Mouse (Mus musculus): ENCODE data around the gene Hecw2. TPM values are rescaled to one million over a fixed set of nuclear protein-coding genes. Genes with fewer than 3 reads are reported as not detected.

The Hecw2 gene
- total and polyA plus RNA-seq, 2 experiments from 2014 or later, result 4.6 to 15.4 TPM

DNA sequence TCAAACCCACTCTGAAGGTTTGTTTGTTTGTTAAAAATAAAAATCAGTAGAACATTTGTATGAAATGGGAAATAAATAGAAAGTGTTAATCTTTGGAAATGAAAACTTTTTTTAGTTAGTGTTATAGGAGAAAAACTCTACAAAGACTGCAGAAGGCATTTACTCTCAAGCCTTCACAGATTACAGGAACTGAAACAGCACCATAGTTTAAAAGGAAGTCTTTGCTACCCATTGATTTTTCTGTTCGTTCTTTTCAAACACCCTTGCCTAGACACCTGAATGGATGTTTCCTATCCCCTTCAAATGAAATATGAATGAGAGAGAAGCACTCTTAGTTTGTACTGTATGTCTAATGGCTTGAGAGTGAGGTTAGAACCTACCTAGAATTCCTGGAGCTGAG lies 126.7 kb downstream of the Hecw2 start:
- Histone ChIP-seq H3K27me3 (ENCODE audit: insufficient read depth, low read length) (no peaks in the 10 kb centered on the region), H3K4me3 (ENCODE audit: low read depth, low read length) (no peak overlapping the region), H3K4me1 (ENCODE audit: insufficient read depth) (peaks cover 6% of the 10 kb centered on the region; the same call in 1 of the 2 replicates), H3K9me3 (ENCODE audit: low read length) (no peaks in the 10 kb centered on the region), H3K9ac (no peak overlapping the region), H3K4me2 (ENCODE audit: low read depth) (no peak overlapping the region), H3K36me3 (ENCODE audit: insufficient read depth) (no peaks in the 10 kb centered on the region), H3K27ac (ENCODE audit: low read depth, low read length) (no peak overlapping the region)
- DNase-seq, result no peak
- 62% methylated on average over 1 of the region's 1 CpGs for WGBS
- no peak for ATAC-seq
- no peak for TF ChIP-seq CTCF (IDR thresholded peaks at IDR 0.05; ENCODE audit: low read depth)

DNA sequence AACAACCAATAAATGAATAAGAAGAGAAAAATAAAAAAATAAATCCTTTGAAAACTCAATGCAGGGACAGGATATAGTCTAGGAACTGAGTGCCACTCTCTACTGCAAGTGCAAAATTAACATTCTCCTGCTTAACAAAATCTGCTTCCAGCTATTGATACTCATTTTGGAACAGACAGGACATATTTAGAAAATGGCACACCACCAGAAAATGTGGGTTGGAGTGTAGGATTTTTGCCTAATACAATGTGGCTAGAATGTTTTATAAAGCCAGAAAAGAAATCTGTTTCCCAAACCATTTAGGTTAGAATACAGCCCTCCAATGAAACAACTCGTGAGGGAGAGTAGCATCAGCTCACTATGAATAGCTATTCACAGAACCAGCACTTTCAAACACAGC lies 129.5 kb downstream of the Hecw2 start:
- no peaks in the 10 kb centered on the region for H3K9me3 ChIP-seq (ENCODE audit: low read length)
- H3K9ac ChIP-seq, result no peak overlapping the region
- H3K27ac ChIP-seq (ENCODE audit: low read depth, low read length), result no peak overlapping the region
- H3K27me3 ChIP-seq (ENCODE audit: insufficient read depth, low read length), result no peaks in the 10 kb centered on the region
- H3K4me1 ChIP-seq (ENCODE audit: insufficient read depth), result peaks cover 6% of the 10 kb centered on the region; the same call in 1 of the 2 replicates
- TF ChIP-seq CTCF (IDR thresholded peaks at IDR 0.05; ENCODE audit: low read depth), result no peak
- no peaks in the 10 kb centered on the region for H3K36me3 ChIP-seq (ENCODE audit: insufficient read depth)
- no peak overlapping the region for H3K4me3 ChIP-seq (ENCODE audit: low read depth, low read length)
- 14% methylated on average over 1 of the region's 1 CpGs for WGBS
- DNase-seq, result peak; percentile 41
- no peak overlapping the region for H3K4me2 ChIP-seq (ENCODE audit: low read depth)
- peak; percentile 36; the same call in 1 of the 2 replicates for ATAC-seq

DNA sequence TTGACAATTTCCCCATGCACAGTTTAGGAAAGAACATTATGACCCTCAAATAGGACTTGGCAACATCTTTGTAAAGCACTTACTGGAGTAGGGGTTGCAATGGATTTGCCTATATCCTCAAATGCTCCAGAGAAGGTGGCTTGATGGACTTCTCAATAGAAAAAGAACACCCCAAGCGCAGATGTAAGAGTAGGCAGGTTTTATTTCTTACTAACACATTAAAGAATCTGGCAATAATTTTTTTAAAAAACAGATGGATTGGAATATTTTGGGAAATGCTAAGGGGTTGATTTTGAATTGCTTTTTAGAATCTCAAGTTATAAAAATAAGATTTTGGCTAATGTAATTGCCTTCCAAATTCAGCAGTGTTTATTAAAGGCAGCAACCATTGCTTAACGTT lies 133.9 kb downstream of the Hecw2 start:
- 68% methylated on average over 2 of the region's 2 CpGs for WGBS
- Histone ChIP-seq H3K36me3 (ENCODE audit: insufficient read depth) (no peaks in the 10 kb centered on the region), H3K9ac (no peak overlapping the region), H3K4me2 (ENCODE audit: low read depth) (no peak overlapping the region), H3K4me3 (ENCODE audit: low read depth, low read length) (no peak overlapping the region), H3K27ac (ENCODE audit: low read depth, low read length) (no peak overlapping the region), H3K4me1 (ENCODE audit: insufficient read depth) (peaks cover 6% of the 10 kb centered on the region; the same call in 1 of the 2 replicates), H3K9me3 (ENCODE audit: low read length) (no peaks in the 10 kb centered on the region), H3K27me3 (ENCODE audit: insufficient read depth, low read length) (no peaks in the 10 kb centered on the region)
- TF ChIP-seq CTCF (IDR thresholded peaks at IDR 0.05; ENCODE audit: low read depth), result no peak
- no peak for DNase-seq
- no peak for ATAC-seq

DNA sequence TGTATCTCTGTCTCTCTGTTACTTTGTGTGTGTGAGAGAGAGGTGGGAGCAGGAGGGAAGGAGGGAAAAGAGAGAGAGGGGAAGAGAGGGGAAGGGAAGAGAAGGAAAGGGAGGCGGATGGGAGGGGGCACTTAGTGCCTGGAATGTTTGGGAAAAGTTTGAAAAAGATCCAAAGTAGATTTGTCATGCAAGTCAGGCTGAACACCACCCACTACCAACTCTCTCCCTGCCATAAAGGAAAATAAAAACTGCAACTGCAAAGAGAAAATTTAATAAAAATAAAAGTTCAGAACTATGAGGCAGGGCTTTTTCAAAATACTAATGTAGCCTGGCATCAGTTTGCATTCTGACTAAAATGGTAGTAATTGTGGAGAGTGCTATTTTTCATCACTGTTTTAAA lies 135.2 kb downstream of the Hecw2 start:
- DNase-seq (no peak), ATAC-seq (no peak)
- H3K9ac ChIP-seq, result no peak overlapping the region
- H3K4me3 ChIP-seq (ENCODE audit: low read depth, low read length), result no peak overlapping the region
- H3K4me2 ChIP-seq (ENCODE audit: low read depth), result no peak overlapping the region
- no peaks in the 10 kb centered on the region for H3K36me3 ChIP-seq (ENCODE audit: insufficient read depth)
- H3K9me3 ChIP-seq (ENCODE audit: low read length), result no peaks in the 10 kb centered on the region
- no peaks in the 10 kb centered on the region for H3K4me1 ChIP-seq (ENCODE audit: insufficient read depth)
- H3K27me3 ChIP-seq (ENCODE audit: insufficient read depth, low read length), result no peaks in the 10 kb centered on the region
- no peak overlapping the region for H3K27ac ChIP-seq (ENCODE audit: low read depth, low read length)
- no peak for TF ChIP-seq CTCF (IDR thresholded peaks at IDR 0.05; ENCODE audit: low read depth)
- WGBS, result 83% methylated on average over 1 of the region's 1 CpGs

DNA sequence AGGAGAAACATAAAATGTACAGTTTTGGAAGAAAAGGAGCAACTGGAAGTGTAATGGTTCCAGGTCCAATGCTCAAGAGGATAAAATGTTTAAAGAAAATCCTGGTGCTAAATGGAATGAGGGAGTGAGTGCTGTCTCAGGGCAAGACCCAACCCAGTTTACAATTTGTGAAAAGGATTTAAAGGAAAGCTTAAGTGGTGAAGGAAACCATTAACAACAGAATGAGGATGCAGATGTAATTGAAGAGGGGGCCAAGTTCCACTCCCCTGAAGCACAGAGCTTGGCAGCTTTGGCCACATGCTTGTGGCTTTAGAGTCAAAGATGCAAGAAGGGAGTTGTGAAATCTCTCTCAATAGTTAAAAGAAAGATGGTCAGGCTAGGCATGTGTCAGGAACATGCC lies 142.2 kb downstream of the Hecw2 start:
- no peak overlapping the region for H3K4me3 ChIP-seq (ENCODE audit: low read depth, low read length)
- H3K9ac ChIP-seq, result no peak overlapping the region
- ATAC-seq, result no peak
- no peak overlapping the region for H3K4me2 ChIP-seq (ENCODE audit: low read depth)
- no peak for DNase-seq
- H3K27ac ChIP-seq (ENCODE audit: low read depth, low read length), result no peak overlapping the region
- H3K4me1 ChIP-seq (ENCODE audit: insufficient read depth), result no peaks in the 10 kb centered on the region
- no peaks in the 10 kb centered on the region for H3K9me3 ChIP-seq (ENCODE audit: low read length)
- H3K27me3 ChIP-seq (ENCODE audit: insufficient read depth, low read length), result no peaks in the 10 kb centered on the region
- no peak for TF ChIP-seq CTCF (IDR thresholded peaks at IDR 0.05; ENCODE audit: low read depth)
- no peaks in the 10 kb centered on the region for H3K36me3 ChIP-seq (ENCODE audit: insufficient read depth)

DNA sequence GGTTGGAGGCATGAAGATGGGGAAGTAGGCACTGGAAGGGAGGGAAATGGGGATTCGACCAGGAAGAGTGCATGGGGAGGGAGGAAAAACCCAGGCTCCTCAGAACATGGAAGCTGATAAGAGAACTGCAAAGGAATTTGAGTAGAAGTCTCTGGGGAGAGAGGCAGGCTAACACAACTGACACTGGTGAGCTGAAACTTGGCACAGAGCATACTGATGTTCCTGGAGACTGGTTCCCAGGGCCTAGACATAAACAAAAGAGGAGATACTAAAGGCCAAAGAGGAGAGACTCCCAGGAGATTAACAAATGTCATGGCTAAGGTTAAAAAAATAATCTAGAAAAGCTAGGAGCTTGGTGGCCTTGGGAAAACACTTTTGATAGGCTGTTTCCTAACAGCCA lies 148.0 kb downstream of the Hecw2 start:
- DNase-seq (no peak), ATAC-seq (no peak)
- H3K4me3 ChIP-seq (ENCODE audit: low read depth, low read length), result no peak overlapping the region
- WGBS, result 80% methylated on average over 1 of the region's 1 CpGs
- no peaks in the 10 kb centered on the region for H3K4me1 ChIP-seq (ENCODE audit: insufficient read depth)
- no peaks in the 10 kb centered on the region for H3K27me3 ChIP-seq (ENCODE audit: insufficient read depth, low read length)
- H3K27ac ChIP-seq (ENCODE audit: low read depth, low read length), result no peak overlapping the region
- no peak for TF ChIP-seq CTCF (IDR thresholded peaks at IDR 0.05; ENCODE audit: low read depth)
- H3K4me2 ChIP-seq (ENCODE audit: low read depth), result no peak overlapping the region
- H3K36me3 ChIP-seq (ENCODE audit: insufficient read depth), result no peaks in the 10 kb centered on the region
- H3K9me3 ChIP-seq (ENCODE audit: low read length), result no peaks in the 10 kb centered on the region
- H3K9ac ChIP-seq, result no peak overlapping the region

DNA sequence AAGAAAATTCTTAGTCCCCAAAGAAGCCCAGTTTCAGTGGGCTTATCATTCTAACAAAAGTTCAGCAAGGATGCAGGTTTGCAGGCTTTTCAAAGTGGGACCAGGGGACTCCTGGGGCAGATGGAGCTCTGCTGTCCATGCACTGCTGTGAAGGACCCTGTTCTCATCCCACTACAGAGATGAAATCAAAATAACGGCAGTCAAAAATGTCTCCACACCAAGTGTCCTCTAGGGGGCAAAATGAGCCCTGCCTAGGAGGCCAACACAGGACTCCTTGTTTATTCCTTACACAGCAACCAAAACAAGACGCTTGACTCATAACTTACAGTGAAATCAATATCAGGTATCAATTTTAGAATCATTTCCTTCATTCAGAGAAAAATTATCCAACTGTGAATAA lies 155.9 kb downstream of the Hecw2 start:
- Histone ChIP-seq H3K4me1 (ENCODE audit: insufficient read depth) (no peaks in the 10 kb centered on the region), H3K9ac (no peak overlapping the region), H3K4me2 (ENCODE audit: low read depth) (no peak overlapping the region), H3K9me3 (ENCODE audit: low read length) (no peaks in the 10 kb centered on the region), H3K27me3 (ENCODE audit: insufficient read depth, low read length) (no peaks in the 10 kb centered on the region), H3K36me3 (ENCODE audit: insufficient read depth) (no peaks in the 10 kb centered on the region), H3K4me3 (ENCODE audit: low read depth, low read length) (no peak overlapping the region), H3K27ac (ENCODE audit: low read depth, low read length) (no peak overlapping the region)
- peak; percentile 60 for TF ChIP-seq CTCF (IDR thresholded peaks at IDR 0.05; ENCODE audit: low read depth)
- WGBS, result 46% methylated on average over 2 of the region's 2 CpGs
- DNase-seq, result peak; percentile 25
- ATAC-seq, result peak; percentile 66; the same call in 1 of the 2 replicates

DNA sequence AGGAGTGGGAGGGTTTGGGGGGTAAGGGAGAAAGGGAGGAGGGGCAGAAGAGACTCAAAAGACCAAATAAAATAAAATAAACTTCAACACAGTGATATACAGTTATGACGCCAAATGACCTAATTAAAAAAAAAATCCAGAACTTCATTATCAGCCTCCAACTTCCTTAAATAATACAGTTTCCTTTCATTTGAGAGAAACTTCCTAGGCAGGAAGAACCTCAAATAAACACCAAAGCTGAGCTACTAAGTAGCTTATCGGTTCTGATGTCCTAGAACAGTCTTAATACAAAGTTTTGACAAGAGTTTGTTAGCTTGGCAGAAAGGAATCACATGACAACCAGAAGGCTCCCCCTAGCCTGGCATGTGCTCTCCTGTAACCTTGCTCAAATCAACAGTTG lies 177.3 kb downstream of the Hecw2 start:
- 79% methylated on average over 2 of the region's 2 CpGs for WGBS
- Histone ChIP-seq H3K9ac (no peak overlapping the region), H3K36me3 (ENCODE audit: insufficient read depth) (no peaks in the 10 kb centered on the region), H3K9me3 (ENCODE audit: low read length) (no peaks in the 10 kb centered on the region), H3K27ac (ENCODE audit: low read depth, low read length) (no peak overlapping the region), H3K4me2 (ENCODE audit: low read depth) (no peak overlapping the region), H3K4me3 (ENCODE audit: low read depth, low read length) (no peak overlapping the region), H3K4me1 (ENCODE audit: insufficient read depth) (no peaks in the 10 kb centered on the region), H3K27me3 (ENCODE audit: insufficient read depth, low read length) (no peaks in the 10 kb centered on the region)
- TF ChIP-seq CTCF (IDR thresholded peaks at IDR 0.05; ENCODE audit: low read depth), result no peak
- no peak for DNase-seq
- no peak for ATAC-seq
